Mouse (Mus musculus) liver, postnatal 0 days (tissue): ENCODE results near the gene Abca14.

Experiments
- CTCF ChIP-seq: sonication (generic); IDR thresholded peaks from 2 replicates; pipeline ENCODE4 v1.5.1; 2016; ENCODE audit warnings: antibody characterized with exemption, low read depth
- EP300 ChIP-seq: IDR thresholded peaks from 2 replicates; pipeline ENCODE4 v1.6.1; 2016; ENCODE audit warnings: antibody characterized with exemption, low read depth, mild to moderate bottlenecking

DNA sequence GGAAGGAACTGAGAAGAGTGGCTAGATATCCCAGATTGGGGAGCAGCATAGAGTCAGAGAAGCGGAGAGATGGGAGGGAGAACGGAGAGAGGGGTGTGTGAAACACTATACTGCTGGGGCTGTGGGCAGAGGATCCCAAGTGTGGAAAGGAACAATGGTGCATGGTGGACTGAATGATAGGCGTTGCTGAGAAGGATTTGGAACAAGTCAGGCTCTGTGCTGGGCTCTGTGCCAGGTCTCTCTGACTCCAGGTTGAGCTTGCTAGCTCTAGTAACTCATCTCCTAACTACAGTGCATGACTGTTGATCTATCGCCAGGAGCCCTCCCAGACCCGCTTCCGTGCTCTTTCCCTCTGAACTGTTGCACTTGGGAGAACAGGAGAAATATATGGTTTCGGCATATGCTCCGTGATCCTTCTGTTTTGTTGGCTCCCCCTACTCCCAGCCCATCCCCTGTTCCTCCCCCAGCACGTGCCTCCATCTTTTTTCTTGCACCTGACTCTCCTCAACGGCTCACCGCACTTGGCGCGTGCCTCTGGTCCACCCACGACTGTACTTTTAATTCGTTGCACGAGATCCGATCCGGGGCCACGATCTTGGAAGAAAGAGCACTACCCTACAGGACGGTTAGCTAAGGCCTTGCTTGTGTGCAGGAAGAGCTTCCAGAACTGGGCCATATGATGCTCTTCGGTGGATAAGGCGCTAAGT is 124.5 kb downstream of the Abca14 start, which contains the start of gene Abca15:
- TF ChIP-seq CTCF (no peak), EP300 (no peak)
